Mouse (Mus musculus) heart, embryonic 15.5 days (tissue): Measurements from ENCODE around the gene D8Ertd738e. TPM values are rescaled to one million over a fixed set of nuclear protein-coding genes. Genes with fewer than 3 reads are reported as not detected.
A peak's percentile ranks its signal among the peaks of the same experiment; 100 is the strongest.

ENCODE experiments used
- ATAC-seq: fragments of 200-750 bp; cut with Nextera tagmentation; replicated peaks from 2 replicates; pipeline ENCODE4 v1.8.0; 2017; ENCODE audit warnings: low read depth, moderate TSS enrichment; ENCODE audit not compliant: insufficient number of reproducible peaks, insufficient read depth, low FRiP score
- H3K27ac ChIP-seq: fragments of 300-500 bp; sonication (generic); 2 replicates; pipeline ENCODE4 v1.5.1; 2015; ENCODE audit warnings: mild to moderate bottlenecking, inconsistent platforms
- H3K27me3 ChIP-seq: fragments of 300-500 bp; sonication (generic); 2 replicates; pipeline ENCODE4 v1.6.1; 2015; ENCODE audit warnings: inconsistent platforms
- H3K36me3 ChIP-seq: fragments of 300-500 bp; sonication (generic); 2 replicates; pipeline ENCODE4 v1.6.1; 2015; ENCODE audit warnings: mild to moderate bottlenecking, inconsistent platforms
- H3K4me1 ChIP-seq: fragments of 300-500 bp; sonication (generic); replicated peaks from 2 replicates; pipeline ENCODE4 v1.6.1; 2015; ENCODE audit warnings: inconsistent platforms
- H3K4me2 ChIP-seq: fragments of 300-500 bp; sonication (generic); 2 replicates; pipeline ENCODE4 v1.6.1; 2015; ENCODE audit warnings: inconsistent platforms, mild to moderate bottlenecking, moderate library complexity
- H3K4me3 ChIP-seq: fragments of 300-500 bp; sonication (generic); 2 replicates; pipeline ENCODE4 v1.5.1; 2015; ENCODE audit warnings: mild to moderate bottlenecking, inconsistent platforms
- H3K9ac ChIP-seq: fragments of 300-500 bp; sonication (generic); 2 replicates; pipeline ENCODE4 v1.6.1; 2015; ENCODE audit warnings: mild to moderate bottlenecking, inconsistent platforms
- H3K9me3 ChIP-seq: fragments of 300-500 bp; sonication (generic); replicated peaks from 2 replicates; pipeline ENCODE4 v1.6.1; 2016; ENCODE audit warnings: inconsistent platforms
- WGBS: fragments of 180-500 bp; shearing (Covaris S2); methylation state at CpG from one replicate; pipeline ENCODE4 v1.1.7; 2015; ENCODE audit warnings: mixed read lengths; 5-methylcytosine and 5-hydroxymethylcytosine counted together
- microRNA counts: library from miRNA; unstranded; fragments of <30 nt; microRNA quantifications from one replicate; lab custom pipeline; 2016
- microRNA-seq: library from miRNA; unstranded; fragments of <30 nt; microRNA quantifications from one replicate; pipeline ENCODE4, GENCODE M21; 2016
- polyA plus RNA-seq: library from polyadenylated mRNA; unstranded; fragments of >200 nt; fragmentation: Nextera tagmentation; extraction: Ambion mirVana; gene quantifications from 2 replicates; pipeline ENCODE4 v1.2.1, GENCODE M21; 2015

D8Ertd738e gene
- polyA plus RNA-seq, 1 experiment from 2014 or later, result 290 TPM

DNA sequence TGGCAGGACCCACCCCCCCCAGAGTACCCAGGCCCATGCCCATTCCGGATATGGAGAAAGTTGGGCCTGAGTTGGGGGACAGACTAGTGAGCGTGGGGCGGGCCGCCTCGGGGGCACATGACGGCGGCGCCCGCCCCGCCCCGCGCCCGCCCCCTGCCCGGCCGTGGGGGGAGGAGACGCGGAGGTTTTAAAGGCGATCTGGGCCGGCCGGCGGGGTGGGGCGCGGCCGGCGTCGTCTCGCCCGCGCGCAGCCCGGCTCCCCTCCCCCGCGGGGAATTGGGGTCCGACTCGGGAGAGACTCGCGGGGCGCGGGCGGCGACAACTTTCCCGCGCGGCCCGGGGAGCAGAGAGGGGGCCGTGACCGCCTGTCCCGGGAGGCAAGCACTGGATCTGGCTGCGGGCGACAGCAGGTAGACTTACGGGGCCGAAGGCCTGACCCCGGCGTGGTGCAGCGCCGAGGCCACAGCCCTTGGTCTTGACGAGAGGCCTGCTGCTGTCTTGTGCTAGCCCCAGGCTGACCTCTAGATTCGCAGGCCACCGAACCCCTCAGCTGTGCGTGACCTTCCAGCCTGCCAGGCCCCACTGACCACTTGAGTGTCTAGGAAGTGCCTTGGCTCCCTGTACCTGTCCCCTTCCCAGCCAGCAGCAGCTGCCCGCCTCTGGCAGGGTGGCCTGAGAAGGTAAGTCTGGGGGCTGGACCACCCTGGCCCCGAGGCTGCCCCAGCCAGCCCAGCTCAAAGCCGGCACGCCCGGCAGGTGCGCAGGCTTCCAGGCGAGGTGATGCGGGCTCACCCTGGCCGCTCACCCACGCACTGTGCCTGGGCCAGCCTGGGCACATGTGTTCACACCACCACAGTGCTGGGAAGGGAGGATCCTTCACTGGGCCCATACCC lies 48.6 kb downstream of the D8Ertd738e start:
- Histone ChIP-seq H3K9me3 (no peaks in the 10 kb centered on the region), H3K4me3 (peak overlapping the region; percentile 76), H3K9ac (peak overlapping the region; percentile 92), H3K4me2 (peak overlapping the region; percentile 88), H3K27me3 (no peaks in the 10 kb centered on the region), H3K36me3 (peaks cover 11% of the 10 kb centered on the region; the same call in 1 of the 2 replicates), H3K4me1 (peaks cover 68% of the 10 kb centered on the region), H3K27ac (peak overlapping the region; percentile 97)
- ATAC-seq, result peak; percentile 44
- 1% methylated on average over 60 of the region's 70 CpGs for WGBS

DNA sequence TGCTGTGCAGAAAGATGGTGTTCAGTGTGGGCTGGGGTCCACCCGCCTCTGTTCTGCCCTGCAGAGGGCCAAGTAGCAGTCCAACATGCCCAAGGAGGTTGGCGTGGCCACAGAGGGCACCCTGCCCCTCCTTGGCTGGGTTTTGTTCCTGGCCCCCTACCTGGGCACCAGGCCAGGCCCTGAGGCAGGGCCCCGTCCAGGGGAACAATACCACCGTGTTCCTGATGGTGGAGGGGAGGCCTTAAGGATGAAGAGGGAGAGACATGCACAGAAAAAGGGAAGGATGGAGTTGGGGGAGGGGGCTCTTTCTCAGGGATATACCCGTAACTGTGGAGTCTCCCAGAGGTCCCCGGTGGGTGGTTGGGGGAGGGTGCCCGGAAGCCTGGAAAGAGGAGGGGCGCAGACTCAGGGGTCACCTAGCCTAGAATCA lies 49.4 kb downstream of the D8Ertd738e start:
- H3K4me1 ChIP-seq, result peaks cover 66% of the 10 kb centered on the region
- no peak for ATAC-seq

DNA sequence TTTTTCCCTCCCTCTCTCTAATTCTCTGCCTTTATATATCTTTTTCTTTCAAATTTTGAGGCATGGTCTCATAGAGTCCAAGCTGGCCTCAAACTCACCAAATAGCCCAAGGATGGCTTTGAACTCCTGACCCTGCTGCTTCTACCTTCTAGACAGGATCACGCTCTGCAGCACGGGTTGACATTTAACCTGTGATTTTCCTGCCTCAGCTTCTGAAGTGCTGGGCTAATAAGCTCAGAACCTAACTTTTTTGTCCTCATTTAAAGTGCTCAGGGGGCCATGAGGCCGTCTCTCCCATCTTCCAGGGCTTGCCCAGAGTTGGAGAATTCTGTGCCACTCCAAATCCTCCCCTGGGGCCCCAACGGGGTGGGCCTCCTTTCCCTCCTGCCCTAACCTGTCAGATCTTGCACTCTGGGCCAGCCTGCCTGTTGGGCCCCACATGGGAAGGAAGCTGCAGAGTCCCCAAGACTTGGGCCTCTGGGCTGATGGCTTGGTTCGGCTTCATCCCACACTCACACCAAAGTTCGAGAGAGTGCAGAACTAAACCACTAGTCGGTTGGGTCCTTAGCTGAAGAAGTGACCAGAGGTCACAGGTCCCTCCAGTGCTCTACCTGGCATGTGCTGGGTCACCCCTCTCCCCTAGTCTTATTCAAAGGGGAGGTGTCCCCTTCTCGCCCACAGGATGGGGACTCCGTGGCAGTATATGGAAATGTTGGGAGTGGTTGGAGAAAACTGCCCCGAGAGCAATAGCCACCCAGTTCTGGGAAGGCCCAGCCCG lies 50.0 kb downstream of the D8Ertd738e start:
- Histone ChIP-seq H3K9me3 (no peaks in the 10 kb centered on the region), H3K4me3 (no peak overlapping the region; the same call in 1 of the 2 replicates), H3K27ac (peak overlapping the region; percentile 97), H3K36me3 (no peaks in the 10 kb centered on the region; the same call in 1 of the 2 replicates), H3K4me1 (peaks cover 66% of the 10 kb centered on the region), H3K9ac (peak overlapping the region; percentile 92; the same call in 1 of the 2 replicates), H3K4me2 (peak overlapping the region; percentile 88; the same call in 1 of the 2 replicates), H3K27me3 (no peaks in the 10 kb centered on the region)
- ATAC-seq, result no peak
- 56% methylated on average over 11 of the region's 11 CpGs for WGBS

More for the DNA sequence above, 49.4 kb downstream of the D8Ertd738e start:
- peak overlapping the region; percentile 97 for H3K27ac ChIP-seq
- H3K27me3 ChIP-seq, result no peaks in the 10 kb centered on the region
- WGBS, result 22% methylated on average over 8 of the region's 8 CpGs
- peak overlapping the region; percentile 88 for H3K4me2 ChIP-seq
- H3K9me3 ChIP-seq, result no peaks in the 10 kb centered on the region
- peak overlapping the region; percentile 92 for H3K9ac ChIP-seq
- peaks cover 5% of the 10 kb centered on the region; the same call in 1 of the 2 replicates for H3K36me3 ChIP-seq
- peak overlapping the region; percentile 76 for H3K4me3 ChIP-seq

DNA sequence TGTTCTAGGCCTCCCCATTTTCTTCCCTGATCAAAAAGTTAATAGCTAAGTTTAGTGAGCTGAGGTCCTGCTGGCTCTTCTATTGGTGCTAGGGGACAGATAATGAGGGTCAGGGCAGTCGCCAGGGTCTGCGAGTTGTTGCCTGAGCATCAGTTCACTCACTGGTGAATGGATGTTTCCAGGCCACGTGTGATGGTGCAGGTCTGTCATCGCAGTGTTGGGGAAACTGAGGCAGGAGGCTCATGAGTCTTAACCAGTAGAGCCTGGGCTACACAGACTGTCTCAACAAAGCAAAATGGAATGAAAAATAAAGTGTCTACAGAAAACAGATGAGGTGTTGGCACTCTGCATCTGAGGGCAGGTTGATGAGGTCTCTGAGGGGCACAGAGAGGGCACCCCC lies 50.6 kb downstream of the D8Ertd738e start:
- WGBS, result 34% methylated on average over 4 of the region's 4 CpGs

DNA sequence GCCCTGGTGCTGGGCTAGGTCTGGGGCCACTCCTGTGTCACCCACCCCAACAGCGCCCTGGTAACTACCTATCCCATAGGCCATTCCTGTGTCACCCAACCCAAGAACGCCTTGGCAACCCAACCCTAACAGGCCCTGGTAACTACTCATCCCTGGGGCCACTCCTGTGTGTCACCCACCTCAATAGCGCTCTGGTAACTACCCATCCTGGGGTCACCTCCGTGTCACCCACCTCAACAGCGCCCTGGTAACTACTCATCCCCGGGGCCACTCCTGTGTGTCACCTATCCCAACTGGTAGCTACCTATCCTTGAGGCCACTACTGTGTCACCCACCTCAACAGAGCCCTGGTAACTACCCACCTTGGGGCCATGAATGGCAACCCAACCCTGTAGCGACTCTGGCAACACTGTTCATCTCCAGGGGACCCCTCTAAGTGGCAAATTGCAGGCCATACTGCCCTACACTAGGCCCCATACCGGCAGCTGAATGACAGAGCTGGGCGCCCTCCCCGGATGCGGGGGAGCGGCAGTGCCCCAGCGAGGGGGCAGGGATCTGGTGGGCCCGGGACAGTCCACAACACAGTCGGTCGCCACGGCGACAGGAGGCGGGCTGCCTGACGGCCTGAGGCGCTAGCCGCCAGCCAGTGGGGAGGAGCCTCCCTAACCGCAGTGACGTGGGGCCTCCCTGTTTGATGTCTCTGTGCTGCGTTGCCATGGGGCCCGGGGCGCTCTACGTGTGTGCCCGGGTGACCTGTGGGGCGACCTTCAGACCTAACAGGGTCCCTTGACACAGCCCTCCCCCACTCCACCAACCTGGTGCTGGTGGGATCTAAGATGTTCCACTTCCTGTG lies 51.4 kb downstream of the D8Ertd738e start:
- H3K27ac ChIP-seq, result peak overlapping the region; percentile 97
- H3K4me3 ChIP-seq, result peak overlapping the region; percentile 55
- ATAC-seq, result peak; percentile 66
- no peaks in the 10 kb centered on the region for H3K27me3 ChIP-seq
- peak overlapping the region; percentile 81 for H3K4me2 ChIP-seq
- peaks cover 55% of the 10 kb centered on the region for H3K4me1 ChIP-seq
- H3K9me3 ChIP-seq, result no peaks in the 10 kb centered on the region
- no peaks in the 10 kb centered on the region for H3K36me3 ChIP-seq
- H3K9ac ChIP-seq, result peak overlapping the region; percentile 60
- WGBS, result 3% methylated on average over 30 of the region's 30 CpGs

More for the DNA sequence above, 50.6 kb downstream of the D8Ertd738e start:
- Histone ChIP-seq H3K9me3 (no peaks in the 10 kb centered on the region), H3K9ac (peak overlapping the region; percentile 60; the same call in 1 of the 2 replicates), H3K4me3 (no peak overlapping the region), H3K4me1 (peaks cover 62% of the 10 kb centered on the region), H3K36me3 (no peaks in the 10 kb centered on the region), H3K27ac (peak overlapping the region; percentile 97), H3K4me2 (peak overlapping the region; percentile 81), H3K27me3 (no peaks in the 10 kb centered on the region)
- no peak for ATAC-seq

DNA sequence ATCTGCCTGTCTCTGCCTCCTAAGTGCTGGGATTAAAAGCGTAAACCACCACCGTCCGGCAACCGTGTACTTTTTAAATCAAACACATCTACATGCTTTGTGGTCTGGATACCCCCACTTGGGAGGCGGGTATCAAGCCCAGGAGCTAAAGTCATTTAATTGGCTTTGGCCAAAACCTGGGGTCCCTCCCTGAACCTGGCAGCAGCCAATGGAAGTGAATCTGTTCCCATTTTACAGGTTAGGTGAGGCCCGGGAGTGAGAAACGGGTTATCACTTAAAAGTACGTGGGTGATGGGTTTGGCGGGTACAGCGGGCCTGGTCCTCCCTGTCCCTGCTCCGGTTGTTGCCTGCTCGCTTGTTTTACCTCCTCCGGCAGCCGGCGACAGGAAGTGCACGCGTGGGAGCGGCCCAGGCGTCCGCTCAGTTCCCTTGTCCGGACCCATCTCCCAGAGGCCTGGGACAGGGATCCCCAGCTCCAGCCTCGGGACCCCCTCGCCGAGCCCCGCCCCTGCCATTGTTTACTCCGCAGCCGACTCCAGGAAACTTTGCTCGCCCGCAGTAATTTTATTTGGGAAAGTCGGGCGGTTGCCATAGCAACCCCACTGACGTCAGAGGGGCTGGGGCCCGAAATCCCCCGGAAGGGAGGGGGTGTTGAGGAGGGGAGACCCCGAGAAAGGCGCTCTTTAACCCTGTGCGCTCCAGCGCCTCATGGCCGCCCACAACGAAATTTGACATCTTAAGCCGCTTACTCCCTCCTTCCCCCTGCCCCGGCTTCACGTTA lies 52.2 kb downstream of the D8Ertd738e start:
- peak overlapping the region; percentile 97 for H3K27ac ChIP-seq

More for the DNA sequence above, 52.2 kb downstream of the D8Ertd738e start:
- peak; percentile 29 for ATAC-seq
- no peaks in the 10 kb centered on the region for H3K9me3 ChIP-seq
- 4% methylated on average over 42 of the region's 43 CpGs for WGBS
- peak overlapping the region; percentile 55 for H3K4me3 ChIP-seq
- peak overlapping the region; percentile 60 for H3K9ac ChIP-seq
- H3K4me1 ChIP-seq, result peaks cover 53% of the 10 kb centered on the region
- H3K36me3 ChIP-seq, result no peaks in the 10 kb centered on the region
- no peaks in the 10 kb centered on the region for H3K27me3 ChIP-seq
- peak overlapping the region; percentile 81 for H3K4me2 ChIP-seq

MicroRNAs within 50 kb of the gene (microRNA counts, 519-probe panel; counts per million panel counts)
- microRNA mmu-miR-23a (lab: Ali Mortazavi, UCI), result 4,040 counts per million, percentile 91 among the panel's probes with 10 or more counts
- microRNA mmu-miR-27a (lab: Ali Mortazavi, UCI), result 3,998 counts per million, percentile 91 among the panel's probes with 10 or more counts

Small RNA genes within 50 kb of the gene (microRNA-seq; reads per million reads assigned to microRNA genes)
- gene Mir23a (28,840 reads per million, percentile 98 among the genes with 10 or more reads in this experiment), gene Mir24-2 (not detected), gene Mir27a (337 reads per million, percentile 67 among the genes with 10 or more reads in this experiment), gene Mir3074-2 (not detected)

Other genes with a start within 250 kb of the D8Ertd738e start
- gene 1700067K01Rik, start 248.2 kb downstream of the D8Ertd738e start, polyA plus RNA-seq, result 0.74 and 0.90 TPM in 2 replicates
- 0.31 and 0.57 TPM in 2 replicates for gene 2210011C24Rik, start 237.5 kb downstream of the D8Ertd738e start, polyA plus RNA-seq
- 1.2 and 1.9 TPM in 2 replicates for gene Palm3, start 228.2 kb downstream of the D8Ertd738e start, polyA plus RNA-seq
- 5.4 and 6.6 TPM in 2 replicates for gene Il27ra, start 207.1 kb downstream of the D8Ertd738e start, polyA plus RNA-seq
- gene Rln3, start 204.7 kb downstream of the D8Ertd738e start, polyA plus RNA-seq, result 0.39 TPM in 1 of 2 replicates, not detected in the other
- 0.71 and 1.3 TPM in 2 replicates for gene Gm10643, start 184.6 kb downstream of the D8Ertd738e start, polyA plus RNA-seq
- 4.5 and 7.4 TPM in 2 replicates for gene Rfx1, start 182.9 kb downstream of the D8Ertd738e start, polyA plus RNA-seq
- gene Dcaf15, start 145.0 kb downstream of the D8Ertd738e start, polyA plus RNA-seq, result 4.6 and 6.8 TPM in 2 replicates
- 0.04 and 0.29 TPM in 2 replicates for gene Podnl1, start 123.7 kb downstream of the D8Ertd738e start, polyA plus RNA-seq
- 11.9 and 18.7 TPM in 2 replicates for gene Cc2d1a, start 101.8 kb downstream of the D8Ertd738e start, polyA plus RNA-seq
- 0.60 and 0.77 TPM in 2 replicates for gene 4930432K21Rik, start 101.7 kb downstream of the D8Ertd738e start, polyA plus RNA-seq
- gene Nanos3, start 64.5 kb downstream of the D8Ertd738e start, polyA plus RNA-seq, result 1.4 and 1.6 TPM in 2 replicates
- gene Zswim4, start 12.7 kb downstream of the D8Ertd738e start, polyA plus RNA-seq, result 7.6 and 9.7 TPM in 2 replicates
- 36.1 and 42.7 TPM in 2 replicates for gene Mri1, start 7.6 kb upstream of the D8Ertd738e start, polyA plus RNA-seq
- gene Ccdc130, start 20.7 kb upstream of the D8Ertd738e start, polyA plus RNA-seq, result 15.2 and 15.7 TPM in 2 replicates
- 7.2 and 8.3 TPM in 2 replicates for gene Cacna1a, start 138.7 kb upstream of the D8Ertd738e start, polyA plus RNA-seq